Mouse (Mus musculus): ENCODE measurements around the gene Vmn1r8.
"Not testable (repeated sequence)": the region's sequence is repeated elsewhere in the genome, so short reads cannot be mapped to it uniquely, and the experiment has no call there.

Gene Vmn1r8

GRCm38 (mm10) chr6:57031984-57032383 lies at the start of gene Vmn1r8:
TSS of gene Vmn1r8 (plus strand) at chr6:57032284.
- no peak for DNase-seq (ENCODE audit: low spot score in 2 of 2)

DNA sequence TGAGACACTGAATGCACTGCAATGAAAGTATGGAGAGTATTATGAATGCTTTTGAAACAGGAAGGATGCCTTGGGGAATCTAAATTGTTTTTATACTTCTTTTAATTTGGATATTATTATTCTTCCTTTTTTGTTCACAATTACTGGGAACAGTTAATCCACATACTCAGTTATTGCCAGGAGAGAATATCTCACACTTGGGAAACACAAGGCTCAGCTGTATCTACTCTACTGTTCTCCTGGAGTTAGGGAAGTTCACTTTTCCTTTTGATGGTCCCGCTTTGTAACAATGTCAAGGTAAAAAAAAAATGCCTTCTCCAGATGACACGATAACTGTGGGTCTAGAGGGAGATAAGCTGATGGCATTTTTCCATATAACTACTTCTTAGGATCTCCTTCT lies 35.1 kb upstream of the Vmn1r8 start, which contains the start of gene Vmn1r6:
Gene Vmn1r6, plus strand, starts transcription at position 301 of the 400 bp plus-strand sequence.
- no peak for DNase-seq (ENCODE audit: low spot score in 2 of 2)

- DNase-seq (ENCODE audit: low spot score in 2 of 2) = not testable (repeated sequence)
These were observed 6.9 kb upstream of the Vmn1r8 start, which contains the start of gene Vmn1r7 for GRCm38 (mm10) chr6:57025224-57025623. TSS of gene Vmn1r7 (minus strand) at chr6:57025324.

DNA sequence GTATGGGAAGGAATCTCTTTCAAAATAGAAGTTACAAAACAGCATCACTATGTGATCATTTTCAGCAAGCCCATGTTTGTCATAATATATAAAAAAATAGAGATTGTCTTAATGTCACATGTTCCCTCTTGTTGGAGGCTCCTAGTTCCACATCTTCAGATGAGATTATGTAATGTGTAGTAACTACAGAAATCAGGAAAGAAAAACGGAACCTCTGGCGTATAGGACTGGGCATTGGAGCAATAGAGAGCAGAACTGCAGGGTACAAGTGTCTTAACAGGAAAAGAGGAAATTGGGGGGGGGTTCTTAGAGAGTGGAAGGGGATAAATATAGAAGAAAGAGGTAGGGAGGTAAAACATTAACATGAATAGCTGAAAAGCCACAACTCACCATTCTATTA lies 2.6 kb downstream of the Vmn1r8 start:
- no peak for DNase-seq (ENCODE audit: low spot score in 2 of 2)

- DNase-seq (ENCODE audit: low spot score in 2 of 2) = no peak
These were observed 31.6 kb downstream of the Vmn1r8 start for GRCm38 (mm10) chr6:57063730-57064129.

GRCm38 (mm10) chr6:57066487-57066886 lies 34.4 kb downstream of the Vmn1r8 start, which contains the start of gene Vmn1r9:
TSS of gene Vmn1r9 (plus strand) at chr6:57066787.
- DNase-seq (ENCODE audit: low spot score in 2 of 2) = no peak
